Mouse (Mus musculus) forebrain, embryonic 12.5 days (tissue): ENCODE measurements around the gene Phyhd1. TPM values are rescaled to one million over a fixed set of nuclear protein-coding genes. Genes with fewer than 3 reads are reported as not detected.

Experiments
- ATAC-seq: fragments of 200-750 bp; cut with Nextera tagmentation; 2 replicates; pipeline ENCODE4 v1.8.0; 2017; ENCODE audit warnings: moderate TSS enrichment; ENCODE audit not compliant: low FRiP score
- H3K27ac ChIP-seq: fragments of 300-500 bp; sonication (generic); 2 replicates; pipeline ENCODE4 v1.5.1; 2016; ENCODE audit warnings: mild to moderate bottlenecking
- H3K27me3 ChIP-seq: fragments of 300-500 bp; sonication (generic); 2 replicates; pipeline ENCODE4 v1.6.1; 2016; ENCODE audit warnings: mild to moderate bottlenecking
- H3K36me3 ChIP-seq: fragments of 300-500 bp; sonication (generic); replicated peaks from 2 replicates; pipeline ENCODE4 v1.6.1; 2016; ENCODE audit warnings: mild to moderate bottlenecking
- H3K4me1 ChIP-seq: fragments of 300-500 bp; sonication (generic); 2 replicates; pipeline ENCODE4 v1.6.1; 2016
- H3K4me2 ChIP-seq: fragments of 300-500 bp; sonication (generic); 2 replicates; pipeline ENCODE4 v1.6.1; 2016; ENCODE audit warnings: mild to moderate bottlenecking, moderate library complexity
- H3K4me3 ChIP-seq: fragments of 300-500 bp; sonication (generic); replicated peaks from 2 replicates; pipeline ENCODE4 v1.5.1; 2016; ENCODE audit warnings: mild to moderate bottlenecking
- H3K9ac ChIP-seq: fragments of 300-500 bp; sonication (generic); 2 replicates; pipeline ENCODE4 v1.6.1; 2016; ENCODE audit warnings: mild to moderate bottlenecking
- H3K9me3 ChIP-seq: fragments of 300-500 bp; sonication (generic); 2 replicates; pipeline ENCODE4 v1.6.1; 2016
- WGBS: fragments of 180-500 bp; shearing (Covaris S2); methylation state at CpG from one replicate; pipeline ENCODE4 v1.1.7; 2016; 5-methylcytosine and 5-hydroxymethylcytosine counted together
- polyA plus RNA-seq: library from polyadenylated mRNA; unstranded; fragments of >200 nt; fragmentation: Nextera tagmentation; extraction: Ambion mirVana; gene quantifications from 2 replicates; pipeline ENCODE4 v1.2.1, GENCODE M21; 2016

Gene Phyhd1
- polyA plus RNA-seq, 1 experiment from 2014 or later = 5.0 TPM

DNA sequence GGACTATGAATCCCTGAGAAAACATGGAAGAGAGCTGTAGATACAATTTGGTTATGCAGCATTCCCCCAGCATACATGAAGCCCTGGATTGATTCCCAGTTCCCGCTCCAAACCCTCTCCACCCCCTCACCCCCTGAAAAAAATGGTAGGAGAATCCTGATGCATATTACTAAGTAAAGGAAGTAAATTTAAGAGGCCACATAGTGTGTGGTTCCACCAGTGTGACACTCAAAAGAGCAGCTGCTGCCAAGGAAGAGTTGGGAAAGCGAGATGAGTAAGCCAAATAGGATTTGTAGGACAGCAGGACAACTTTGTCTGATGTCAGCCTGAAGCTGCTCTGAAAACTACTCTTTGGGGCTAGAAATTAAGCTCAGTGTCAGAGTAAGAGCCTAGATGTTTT lies 45.5 kb downstream of the Phyhd1 start:
- ATAC-seq = no peak
- H3K9ac ChIP-seq = no peak overlapping the region
- H3K9me3 ChIP-seq = no peaks in the 10 kb centered on the region
- H3K4me2 ChIP-seq = no peak overlapping the region
- H3K27ac ChIP-seq = no peak overlapping the region
- WGBS = 90% methylated on average over 2 of the region's 2 CpGs
- H3K4me1 ChIP-seq = no peaks in the 10 kb centered on the region
- peaks cover 96% of the 10 kb centered on the region for H3K36me3 ChIP-seq
- no peak overlapping the region for H3K4me3 ChIP-seq
- H3K27me3 ChIP-seq = no peaks in the 10 kb centered on the region

DNA sequence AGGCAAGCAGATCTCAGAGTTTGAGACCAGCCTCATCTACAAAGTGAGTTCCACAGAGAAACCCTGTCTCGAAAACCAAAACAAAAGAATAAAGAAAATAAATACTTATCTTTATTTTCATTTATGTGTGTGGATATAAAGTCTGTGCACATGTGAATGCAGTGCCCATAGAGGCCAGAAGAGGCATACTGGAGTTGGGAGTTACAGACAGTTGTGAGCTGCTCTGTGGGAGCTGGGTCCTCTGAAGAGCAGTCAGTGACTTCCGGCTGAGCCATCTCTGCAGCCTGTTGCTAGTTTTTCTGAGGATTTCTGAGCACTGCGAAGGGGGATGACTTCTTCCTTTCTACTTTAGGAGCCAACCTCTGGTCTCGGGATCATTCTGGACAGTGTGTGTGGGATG lies 50.1 kb downstream of the Phyhd1 start:
- Histone ChIP-seq H3K27me3 (no peaks in the 10 kb centered on the region), H3K9ac (no peak overlapping the region), H3K9me3 (no peaks in the 10 kb centered on the region), H3K36me3 (peaks cover 91% of the 10 kb centered on the region), H3K4me3 (no peak overlapping the region), H3K4me2 (no peak overlapping the region), H3K27ac (no peak overlapping the region), H3K4me1 (no peaks in the 10 kb centered on the region)
- WGBS = 92% methylated on average over 4 of the region's 4 CpGs
- ATAC-seq = no peak

DNA sequence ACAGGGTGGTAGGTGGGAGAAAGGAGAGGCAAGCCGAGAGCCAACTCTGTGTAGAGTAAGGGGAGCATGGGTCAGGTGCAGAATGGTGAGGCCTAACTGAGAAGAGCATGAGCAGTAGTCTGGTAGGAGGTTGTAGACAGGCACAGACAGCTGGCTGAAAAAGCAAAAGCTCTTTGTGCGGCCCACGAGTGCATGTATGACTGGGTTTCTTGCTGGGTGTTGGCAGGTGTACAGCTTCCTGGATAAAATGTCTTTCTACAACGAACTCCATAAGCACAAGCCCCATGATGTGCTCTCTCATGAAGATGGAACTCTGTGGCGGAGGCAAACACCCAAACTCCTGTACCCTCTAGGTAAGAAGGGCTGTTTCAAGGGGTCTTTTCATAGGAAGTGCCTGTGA lies 51.0 kb downstream of the Phyhd1 start:
- H3K9ac ChIP-seq = no peak overlapping the region
- H3K36me3 ChIP-seq = peaks cover 94% of the 10 kb centered on the region
- H3K4me3 ChIP-seq = no peak overlapping the region

DNA sequence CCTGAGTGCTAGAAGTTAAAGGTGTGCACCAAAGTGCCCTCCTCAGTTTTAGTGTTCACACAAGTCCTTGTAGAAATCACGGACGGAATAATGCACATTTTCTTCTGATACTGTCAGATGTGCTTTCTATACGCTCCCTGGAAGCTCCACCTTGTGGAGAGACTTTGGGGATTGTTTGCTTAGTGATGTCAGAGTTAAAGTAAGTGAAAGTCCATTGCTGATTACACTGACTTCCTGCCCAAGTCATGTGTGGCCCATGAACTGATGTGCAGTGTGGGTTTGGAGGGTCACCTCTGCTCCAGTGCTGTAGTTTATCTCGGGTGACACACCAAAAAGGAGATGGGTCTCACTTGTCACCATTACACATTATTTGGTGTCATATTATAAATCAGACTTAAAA lies 53.3 kb downstream of the Phyhd1 start:
- H3K36me3 ChIP-seq = peaks cover 94% of the 10 kb centered on the region
- H3K27ac ChIP-seq = no peak overlapping the region
- 92% methylated on average over 4 of the region's 4 CpGs for WGBS
- no peaks in the 10 kb centered on the region for H3K27me3 ChIP-seq
- no peaks in the 10 kb centered on the region for H3K4me1 ChIP-seq
- no peak for ATAC-seq
- H3K4me3 ChIP-seq = no peak overlapping the region
- no peak overlapping the region for H3K9ac ChIP-seq
- H3K4me2 ChIP-seq = no peak overlapping the region
- H3K9me3 ChIP-seq = no peaks in the 10 kb centered on the region

More for the DNA sequence above, 51.0 kb downstream of the Phyhd1 start:
- H3K27me3 ChIP-seq = no peaks in the 10 kb centered on the region
- no peak overlapping the region for H3K27ac ChIP-seq
- H3K9me3 ChIP-seq = no peaks in the 10 kb centered on the region
- 97% methylated on average over 5 of the region's 5 CpGs for WGBS
- no peak overlapping the region for H3K4me2 ChIP-seq
- ATAC-seq = no peak
- H3K4me1 ChIP-seq = no peaks in the 10 kb centered on the region

DNA sequence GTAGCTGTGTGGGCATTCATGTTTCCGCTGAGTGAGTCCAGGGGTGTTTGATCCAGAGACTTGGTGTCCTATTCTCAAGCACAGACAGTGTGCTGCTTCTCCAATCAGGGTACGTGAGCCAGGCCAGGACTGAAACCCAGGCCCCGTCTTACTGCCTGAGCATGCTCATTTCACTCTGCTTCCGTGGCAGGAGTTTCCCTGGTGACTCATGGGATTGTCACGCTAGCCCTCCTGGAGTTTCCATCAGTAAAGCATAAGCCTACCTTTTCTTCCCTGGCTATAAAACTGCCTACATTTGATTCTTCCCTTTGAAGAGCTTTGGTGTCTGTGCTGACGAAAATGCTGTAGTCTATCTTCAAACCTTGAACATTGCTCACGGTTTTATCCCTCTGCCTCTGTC lies 57.1 kb downstream of the Phyhd1 start:
- WGBS = 93% methylated on average over 7 of the region's 7 CpGs
- Histone ChIP-seq H3K4me2 (no peak overlapping the region), H3K27ac (no peak overlapping the region), H3K9me3 (no peaks in the 10 kb centered on the region), H3K4me3 (no peak overlapping the region), H3K36me3 (peaks cover 94% of the 10 kb centered on the region), H3K4me1 (no peaks in the 10 kb centered on the region), H3K9ac (no peak overlapping the region), H3K27me3 (no peaks in the 10 kb centered on the region)
- no peak for ATAC-seq

DNA sequence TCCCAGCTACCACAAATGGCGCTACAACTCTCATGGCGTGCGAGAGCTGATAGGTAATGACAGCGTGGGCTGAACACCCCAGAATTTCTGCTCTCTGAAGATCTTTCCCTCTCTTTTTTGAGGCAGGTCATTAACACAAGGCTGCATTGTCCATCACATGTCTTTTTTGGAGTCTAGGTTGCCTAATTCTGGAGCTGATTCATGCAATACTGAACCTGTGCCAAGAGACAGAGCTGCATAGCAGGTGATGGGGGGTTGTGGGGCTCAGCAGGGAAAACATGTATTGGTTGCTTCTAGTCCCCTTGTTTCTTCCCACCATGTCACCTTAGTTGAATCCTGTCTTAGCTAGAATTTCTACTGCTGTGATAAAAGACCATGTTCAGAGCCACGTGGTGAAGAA lies 59.3 kb downstream of the Phyhd1 start:
- Histone ChIP-seq H3K4me2 (no peak overlapping the region), H3K27ac (no peak overlapping the region), H3K36me3 (peaks cover 97% of the 10 kb centered on the region), H3K4me1 (no peaks in the 10 kb centered on the region), H3K9ac (no peak overlapping the region), H3K27me3 (no peaks in the 10 kb centered on the region), H3K9me3 (no peaks in the 10 kb centered on the region), H3K4me3 (no peak overlapping the region)
- ATAC-seq = no peak
- 93% methylated on average over 5 of the region's 5 CpGs for WGBS

DNA sequence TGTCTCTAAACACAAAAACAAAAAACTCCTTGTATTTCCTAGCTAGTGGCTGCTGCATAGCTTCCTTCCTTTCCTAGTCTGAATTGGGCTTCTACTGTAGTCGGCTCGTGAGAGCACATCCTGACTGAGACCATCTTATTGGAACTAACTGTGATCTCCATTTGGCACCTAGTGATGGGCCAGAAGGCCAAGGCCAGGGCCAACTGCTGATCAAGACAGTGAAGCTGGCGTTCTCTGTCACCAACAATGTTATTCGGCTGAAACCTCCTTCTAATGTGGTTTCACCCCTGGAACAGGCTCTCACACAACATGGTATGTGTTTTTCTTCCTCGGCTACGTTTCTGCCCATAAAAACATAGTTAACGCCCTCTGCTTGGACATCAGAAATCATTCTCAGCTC lies 61.3 kb downstream of the Phyhd1 start:
- no peaks in the 10 kb centered on the region for H3K4me1 ChIP-seq
- no peak overlapping the region for H3K27ac ChIP-seq
- no peak overlapping the region for H3K4me3 ChIP-seq
- no peak overlapping the region for H3K4me2 ChIP-seq
- no peak for ATAC-seq
- peaks cover 97% of the 10 kb centered on the region for H3K36me3 ChIP-seq
- no peaks in the 10 kb centered on the region for H3K27me3 ChIP-seq
- H3K9me3 ChIP-seq = no peaks in the 10 kb centered on the region
- 95% methylated on average over 7 of the region's 7 CpGs for WGBS
- H3K9ac ChIP-seq = no peak overlapping the region

DNA sequence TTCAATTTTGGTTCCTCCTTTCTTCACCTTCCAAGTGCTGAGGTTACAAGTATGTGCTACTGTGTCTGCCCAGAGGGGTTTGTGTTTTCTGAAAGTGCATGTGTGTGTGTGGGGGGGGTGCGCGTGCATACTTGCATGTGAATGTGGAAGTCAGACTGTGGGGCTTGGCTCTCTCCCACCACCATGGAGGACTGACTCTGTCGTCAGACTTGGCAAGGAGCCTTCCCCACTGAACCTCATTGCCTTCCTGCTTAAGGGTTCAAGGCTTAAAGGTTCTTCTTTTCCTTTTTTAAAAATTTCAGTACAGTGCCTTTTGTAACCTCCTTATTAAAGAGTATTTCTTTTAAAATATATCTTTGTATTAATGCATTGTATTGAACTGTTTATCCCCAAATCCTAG lies 62.8 kb downstream of the Phyhd1 start:
- H3K36me3 ChIP-seq = peaks cover 97% of the 10 kb centered on the region

More for the DNA sequence above, 62.8 kb downstream of the Phyhd1 start:
- Histone ChIP-seq H3K9me3 (no peaks in the 10 kb centered on the region), H3K4me2 (no peak overlapping the region), H3K27ac (no peak overlapping the region), H3K4me3 (no peak overlapping the region), H3K27me3 (no peaks in the 10 kb centered on the region), H3K4me1 (no peaks in the 10 kb centered on the region), H3K9ac (no peak overlapping the region)
- ATAC-seq = no peak
- WGBS = 94% methylated on average over 3 of the region's 3 CpGs

Other genes starting within 250 kb of the Phyhd1 start
- gene Wdr34, start 217.3 kb upstream of the Phyhd1 start, polyA plus RNA-seq = 42.3 and 42.5 TPM in 2 replicates
- gene Set, start 208.8 kb upstream of the Phyhd1 start, polyA plus RNA-seq = 774 and 776 TPM in 2 replicates
- gene Pkn3, start 188.5 kb upstream of the Phyhd1 start, polyA plus RNA-seq = 10.3 TPM in 2 replicates
- gene Zdhhc12, start 172.6 kb upstream of the Phyhd1 start, polyA plus RNA-seq = 22.9 TPM in 2 replicates
- gene Zer1, start 141.6 kb upstream of the Phyhd1 start, polyA plus RNA-seq = 9.2 and 9.5 TPM in 2 replicates
- gene Tbc1d13, start 132.5 kb upstream of the Phyhd1 start, polyA plus RNA-seq = 8.3 and 14.0 TPM in 2 replicates
- 9.7 and 13.4 TPM in 2 replicates for gene Endog, start 94.7 kb upstream of the Phyhd1 start, polyA plus RNA-seq
- 67.0 and 69.2 TPM in 2 replicates for gene Spout1, start 87.7 kb upstream of the Phyhd1 start, polyA plus RNA-seq
- gene Kyat1, start 60.4 kb upstream of the Phyhd1 start, polyA plus RNA-seq = 9.0 and 9.4 TPM in 2 replicates
- 22.8 and 35.9 TPM in 2 replicates for gene Lrrc8a, start 28.5 kb upstream of the Phyhd1 start, polyA plus RNA-seq
- gene Gm28035, start 25.6 kb upstream of the Phyhd1 start, polyA plus RNA-seq = 0.29 and 0.64 TPM in 2 replicates
- gene Gm28038, start 14.8 kb downstream of the Phyhd1 start, polyA plus RNA-seq = not detected in 2 replicates
- 25.4 and 25.6 TPM in 2 replicates for gene Dolk, start 20.1 kb downstream of the Phyhd1 start, polyA plus RNA-seq
- 42.3 and 47.0 TPM in 2 replicates for gene Nup188, start 20.2 kb downstream of the Phyhd1 start, polyA plus RNA-seq
- gene Sh3glb2, start 93.1 kb downstream of the Phyhd1 start, polyA plus RNA-seq = 99.8 and 110 TPM in 2 replicates
- 24.4 and 25.2 TPM in 2 replicates for gene Miga2, start 98.0 kb downstream of the Phyhd1 start, polyA plus RNA-seq
- 51.4 and 52.3 TPM in 2 replicates for gene Dolpp1, start 126.1 kb downstream of the Phyhd1 start, polyA plus RNA-seq
- gene Crat, start 149.6 kb downstream of the Phyhd1 start, polyA plus RNA-seq = 22.5 and 23.0 TPM in 2 replicates
- 131 and 144 TPM in 2 replicates for gene Ptpa, start 149.8 kb downstream of the Phyhd1 start, polyA plus RNA-seq
- 2.3 and 2.7 TPM in 2 replicates for gene Ier5l, start 208.0 kb downstream of the Phyhd1 start, polyA plus RNA-seq